Mouse (Mus musculus) embryonic facial prominence, embryonic 13.5 days (tissue): ENCODE measurements around the gene Tenm3. TPM values are rescaled to one million over a fixed set of nuclear protein-coding genes. Genes with fewer than 3 reads are reported as not detected.
A peak's percentile ranks its signal among the peaks of the same experiment; 100 is the strongest.

Experiments used
- ATAC-seq: fragments of 200-750 bp; cut with Nextera tagmentation; 2 replicates; pipeline ENCODE4 v1.8.0; 2017; ENCODE audit warnings: low read depth; ENCODE audit not compliant: insufficient number of reproducible peaks, insufficient read depth, low FRiP score, low TSS enrichment
- H3K27ac ChIP-seq: fragments of 300-500 bp; sonication (generic); 2 replicates; pipeline ENCODE4 v1.5.1; 2015; ENCODE audit warnings: moderate library complexity, mild to moderate bottlenecking, inconsistent platforms
- H3K27me3 ChIP-seq: fragments of 300-500 bp; sonication (generic); 2 replicates; pipeline ENCODE4 v1.6.1; 2015; ENCODE audit warnings: mild to moderate bottlenecking, inconsistent platforms
- H3K36me3 ChIP-seq: fragments of 300-500 bp; sonication (generic); 2 replicates; pipeline ENCODE4 v1.6.1; 2015; ENCODE audit warnings: mild to moderate bottlenecking, inconsistent platforms
- H3K4me1 ChIP-seq: fragments of 300-500 bp; sonication (generic); 2 replicates; pipeline ENCODE4 v1.6.1; 2015; ENCODE audit warnings: inconsistent platforms
- H3K4me2 ChIP-seq: fragments of 300-500 bp; sonication (generic); 2 replicates; pipeline ENCODE4 v1.6.1; 2015; ENCODE audit warnings: moderate library complexity, mild to moderate bottlenecking, inconsistent platforms
- H3K4me3 ChIP-seq: fragments of 300-500 bp; sonication (generic); 2 replicates; pipeline ENCODE4 v1.5.1; 2015; ENCODE audit warnings: mild to moderate bottlenecking, inconsistent platforms
- H3K9ac ChIP-seq: fragments of 300-500 bp; sonication (generic); 2 replicates; pipeline ENCODE4 v1.6.1; 2015; ENCODE audit warnings: mild to moderate bottlenecking, inconsistent platforms
- H3K9me3 ChIP-seq: fragments of 300-500 bp; sonication (generic); 2 replicates; pipeline ENCODE4 v1.6.1; 2016; ENCODE audit warnings: inconsistent platforms
- WGBS: fragments of 180-500 bp; shearing (Covaris S2); methylation state at CpG from one replicate; pipeline ENCODE4 v1.1.7; 2015; ENCODE audit warnings: mixed read lengths; 5-methylcytosine and 5-hydroxymethylcytosine counted together
- polyA plus RNA-seq: library from polyadenylated mRNA; unstranded; fragments of >200 nt; fragmentation: Nextera tagmentation; extraction: Ambion mirVana; gene quantifications from 2 replicates; pipeline ENCODE4 v1.2.1, GENCODE M21; 2015

Tenm3 gene
- polyA plus RNA-seq, 1 experiment from 2014 or later = 53.7 TPM

DNA sequence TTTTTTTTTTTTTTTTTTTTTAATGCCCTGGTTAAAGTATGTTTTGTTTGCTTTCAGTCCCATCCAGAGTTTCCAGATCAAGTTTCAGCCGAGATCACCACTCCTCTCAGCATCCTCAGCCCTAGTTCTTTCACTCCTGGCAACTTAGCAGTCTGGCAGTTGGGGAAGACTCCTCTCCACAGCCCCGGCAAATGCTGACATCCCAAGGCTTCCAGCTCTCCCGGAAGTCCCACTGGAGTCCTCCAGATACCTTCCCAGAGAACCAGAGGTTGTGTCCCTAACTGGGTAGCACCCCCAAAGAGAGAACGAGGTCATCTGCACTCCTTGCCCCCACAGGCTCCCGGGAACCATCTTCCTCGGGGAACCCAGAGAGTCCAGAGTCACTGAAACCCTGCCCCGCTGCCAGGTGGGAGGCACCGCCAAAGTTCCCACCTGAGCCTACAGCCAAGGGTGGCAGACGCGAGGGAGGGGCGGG, 1.2 kb downstream of the Tenm3 start:
- H3K4me1 ChIP-seq = peaks cover 26% of the 10 kb centered on the region
- ATAC-seq = no peak
- H3K4me2 ChIP-seq = peak overlapping the region; percentile 83
- H3K4me3 ChIP-seq = peak overlapping the region; percentile 75
- H3K36me3 ChIP-seq = no peaks in the 10 kb centered on the region
- H3K9me3 ChIP-seq = no peaks in the 10 kb centered on the region
- under 1% methylated on average over 11 of the region's 11 CpGs for WGBS
- peaks cover 28% of the 10 kb centered on the region for H3K27me3 ChIP-seq
- peak overlapping the region; percentile 88 for H3K9ac ChIP-seq
- peak overlapping the region; percentile 93 for H3K27ac ChIP-seq

DNA sequence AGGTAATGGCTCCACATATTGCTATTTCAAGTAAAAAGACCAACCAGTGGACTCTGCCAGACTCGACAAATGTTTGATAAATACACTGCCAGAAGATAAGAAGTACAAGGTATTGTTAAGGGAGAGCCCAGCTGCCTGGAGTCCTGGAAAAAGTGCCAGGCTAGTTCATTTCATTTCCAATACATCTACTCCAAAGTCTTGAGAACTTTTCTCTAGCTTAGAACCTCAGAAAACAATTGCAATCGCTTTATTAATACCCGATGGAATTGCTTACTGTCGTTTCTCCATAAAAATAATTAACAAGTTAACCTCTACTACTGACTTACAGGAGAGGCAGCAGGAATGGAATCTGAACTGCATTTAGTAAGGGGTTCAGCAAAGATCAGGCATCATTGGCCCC, 1.7 kb downstream of the Tenm3 start:
- ATAC-seq = no peak
- WGBS = 5% methylated on average over 4 of the region's 4 CpGs
- H3K36me3 ChIP-seq = no peaks in the 10 kb centered on the region
- peaks cover 22% of the 10 kb centered on the region for H3K4me1 ChIP-seq
- H3K4me2 ChIP-seq = peak overlapping the region; percentile 83
- no peaks in the 10 kb centered on the region for H3K9me3 ChIP-seq
- 0 out of 2 replicates have a peak overlapping the region, but pooled peaks have one; percentile 93 for H3K27ac ChIP-seq
- peak overlapping the region; percentile 75 for H3K4me3 ChIP-seq
- H3K9ac ChIP-seq = peak overlapping the region; percentile 88
- H3K27me3 ChIP-seq = peaks cover 24% of the 10 kb centered on the region

DNA sequence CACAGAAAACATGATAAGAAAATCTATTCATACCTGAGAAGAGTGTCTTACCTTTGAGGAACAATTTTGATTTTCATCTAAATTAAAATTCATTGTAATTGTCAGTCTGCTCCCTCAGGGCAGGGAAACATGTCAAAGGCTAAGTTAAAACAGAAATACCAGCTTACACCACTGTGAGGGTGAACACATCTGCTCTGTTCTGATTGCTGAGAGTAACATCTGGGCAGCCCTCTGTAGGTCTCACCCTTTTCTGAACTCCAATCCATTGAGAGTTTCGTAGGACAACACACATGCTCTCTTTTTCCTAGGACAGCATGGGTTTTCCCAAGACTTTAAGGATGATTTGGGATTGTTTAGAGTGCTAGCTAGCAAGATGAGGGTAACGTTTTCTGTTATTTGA, 8.0 kb downstream of the Tenm3 start:
- H3K9ac ChIP-seq = no peak overlapping the region
- 46% methylated on average over 2 of the region's 2 CpGs for WGBS
- no peak overlapping the region for H3K4me2 ChIP-seq

DNA sequence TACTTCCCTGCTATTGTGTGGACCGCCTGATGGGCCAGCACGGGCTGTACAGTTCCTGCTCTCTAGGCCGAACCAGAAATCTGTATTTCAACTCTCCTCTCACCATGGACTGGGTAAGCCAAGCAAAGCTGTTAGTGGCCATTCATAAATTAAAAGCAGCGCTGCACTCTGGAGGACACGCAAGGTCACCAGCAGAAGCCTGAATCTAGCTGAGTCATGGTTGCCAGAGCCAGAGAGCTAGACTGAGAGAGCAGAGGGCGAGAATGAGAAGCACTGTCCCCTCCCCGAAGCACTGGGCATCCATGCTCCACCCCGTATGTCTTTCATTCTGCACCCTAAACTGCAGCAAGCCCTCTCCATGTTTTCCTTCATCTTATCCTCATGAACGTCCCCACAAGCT, 16.3 kb downstream of the Tenm3 start:
- Histone ChIP-seq H3K4me2 (no peak overlapping the region), H3K4me3 (no peak overlapping the region), H3K9ac (no peak overlapping the region), H3K36me3 (no peaks in the 10 kb centered on the region), H3K27ac (no peak overlapping the region), H3K4me1 (no peaks in the 10 kb centered on the region), H3K27me3 (no peaks in the 10 kb centered on the region), H3K9me3 (no peaks in the 10 kb centered on the region)
- 50% methylated on average over 9 of the region's 9 CpGs for WGBS
- ATAC-seq = no peak

More for the DNA sequence above, 8.0 kb downstream of the Tenm3 start:
- Histone ChIP-seq H3K4me1 (no peaks in the 10 kb centered on the region; the same call in 1 of the 2 replicates), H3K27me3 (no peaks in the 10 kb centered on the region), H3K9me3 (no peaks in the 10 kb centered on the region), H3K36me3 (no peaks in the 10 kb centered on the region), H3K4me3 (no peak overlapping the region), H3K27ac (no peak overlapping the region)
- ATAC-seq = no peak

DNA sequence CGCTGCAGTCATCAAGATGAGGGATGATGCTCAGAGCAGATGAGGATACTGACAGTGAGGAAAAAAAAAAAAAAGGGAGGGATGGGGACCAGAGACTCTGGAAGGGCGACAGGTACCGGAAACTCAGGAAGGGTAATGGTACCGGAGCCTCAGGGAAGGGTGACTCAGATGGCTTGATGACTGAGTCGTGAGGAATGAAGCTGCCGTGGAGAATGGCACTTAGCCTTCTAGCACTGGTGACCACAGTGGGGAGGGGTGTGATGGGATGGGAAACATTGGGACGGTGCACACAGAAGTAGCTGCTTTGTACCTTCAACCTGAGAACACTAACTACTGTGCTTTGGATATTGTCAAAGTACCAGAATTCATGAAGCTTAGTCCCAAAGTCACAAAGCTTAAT, 18.1 kb downstream of the Tenm3 start:
- Histone ChIP-seq H3K9me3 (no peaks in the 10 kb centered on the region), H3K36me3 (no peaks in the 10 kb centered on the region), H3K4me3 (no peak overlapping the region), H3K27me3 (no peaks in the 10 kb centered on the region), H3K9ac (no peak overlapping the region), H3K4me1 (no peaks in the 10 kb centered on the region), H3K4me2 (no peak overlapping the region), H3K27ac (no peak overlapping the region)
- ATAC-seq = no peak
- WGBS = 86% methylated on average over 7 of the region's 7 CpGs

DNA sequence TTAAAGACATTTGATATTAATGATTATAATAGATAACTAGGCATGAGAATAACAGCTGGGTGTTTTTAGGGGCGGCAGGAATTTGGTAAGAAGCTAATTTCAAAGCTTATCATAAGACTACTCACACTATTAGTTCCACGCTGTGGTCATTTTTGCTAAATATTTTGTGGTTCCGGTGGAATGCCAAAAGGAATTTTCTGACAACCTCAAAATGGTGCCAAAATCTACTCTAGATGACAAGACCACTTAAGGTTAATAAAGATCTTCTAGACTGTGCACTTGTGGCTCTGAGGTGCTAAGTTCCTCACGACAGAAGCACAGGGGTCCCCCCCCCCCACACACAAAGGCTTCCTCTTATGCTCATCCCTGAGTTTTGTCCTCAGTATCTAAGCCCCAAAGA, 21.5 kb downstream of the Tenm3 start:
- no peak overlapping the region for H3K9ac ChIP-seq
- H3K27ac ChIP-seq = no peak overlapping the region
- H3K4me3 ChIP-seq = no peak overlapping the region
- H3K36me3 ChIP-seq = no peaks in the 10 kb centered on the region
- no peak overlapping the region for H3K4me2 ChIP-seq
- 68% methylated on average over 4 of the region's 4 CpGs for WGBS
- H3K27me3 ChIP-seq = no peaks in the 10 kb centered on the region
- H3K4me1 ChIP-seq = peaks cover 6% of the 10 kb centered on the region; the same call in 1 of the 2 replicates
- no peak for ATAC-seq
- no peaks in the 10 kb centered on the region for H3K9me3 ChIP-seq

DNA sequence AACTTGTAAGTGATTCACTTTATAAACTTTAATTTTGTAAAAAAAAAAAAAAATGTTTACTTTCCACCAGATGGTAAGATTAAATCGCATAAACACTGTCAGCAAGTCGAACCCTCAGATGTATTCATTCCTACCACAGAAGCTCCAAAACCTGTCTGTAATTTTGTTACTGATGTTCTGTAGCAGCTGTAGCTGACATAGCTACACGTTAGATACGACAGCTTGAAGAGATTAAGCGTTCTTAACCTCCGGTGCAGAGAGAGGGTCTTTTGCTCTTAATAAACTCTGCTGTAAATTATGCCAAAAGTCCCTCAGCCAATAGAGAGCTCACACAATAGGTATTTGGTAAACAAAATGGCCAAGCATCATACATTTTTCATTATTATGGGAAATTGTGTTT, 23.8 kb downstream of the Tenm3 start:
- Histone ChIP-seq H3K27ac (no peak overlapping the region), H3K4me2 (peak overlapping the region; percentile 39), H3K4me1 (peaks cover 6% of the 10 kb centered on the region; the same call in 1 of the 2 replicates), H3K27me3 (no peaks in the 10 kb centered on the region), H3K9ac (no peak overlapping the region), H3K9me3 (no peaks in the 10 kb centered on the region), H3K4me3 (no peak overlapping the region), H3K36me3 (no peaks in the 10 kb centered on the region)
- WGBS = 16% methylated on average over 6 of the region's 6 CpGs
- ATAC-seq = no peak

DNA sequence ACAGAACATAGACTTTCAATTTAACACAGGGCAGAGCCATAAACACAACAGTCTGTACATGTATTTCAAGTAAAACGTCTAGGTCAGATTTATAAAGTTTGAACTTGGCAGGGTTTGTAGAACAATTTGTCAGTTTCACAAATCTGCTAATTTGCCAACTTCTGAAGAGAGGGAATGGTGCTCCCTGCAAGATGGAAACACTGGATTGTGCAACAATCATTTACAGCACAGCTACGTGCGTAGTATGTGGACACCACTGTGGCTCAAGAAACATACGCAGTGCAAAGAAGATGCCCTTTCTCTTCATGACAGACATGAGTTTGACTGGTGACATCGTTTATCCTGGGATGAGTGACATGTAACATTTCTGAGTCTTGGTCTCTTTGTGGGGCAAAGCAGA, 24.4 kb downstream of the Tenm3 start:
- peak overlapping the region; percentile 39 for H3K4me2 ChIP-seq

DNA sequence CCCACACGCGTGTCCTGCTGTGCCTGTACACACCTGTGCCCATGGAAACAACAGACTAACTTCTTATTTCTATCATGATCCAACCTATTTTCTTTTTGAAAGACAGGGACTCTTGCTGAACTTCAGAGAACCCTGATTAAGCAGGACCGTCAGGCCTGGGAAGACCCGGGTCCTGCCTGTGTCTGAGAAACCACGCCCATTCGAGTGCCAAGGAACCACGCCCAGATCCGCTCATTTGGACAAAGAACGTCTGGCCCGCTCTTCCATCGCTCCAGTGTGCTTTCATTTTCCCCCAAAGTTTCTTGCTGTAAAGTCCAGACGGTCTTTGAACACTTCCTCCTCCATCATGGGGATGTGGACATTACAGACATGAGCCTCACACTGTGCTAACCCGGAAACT, 26.8 kb downstream of the Tenm3 start:
- Histone ChIP-seq H3K4me2 (peak overlapping the region; percentile 18; the same call in 1 of the 2 replicates), H3K9ac (no peak overlapping the region), H3K4me1 (peaks cover 6% of the 10 kb centered on the region; the same call in 1 of the 2 replicates), H3K27ac (no peak overlapping the region), H3K4me3 (0 out of 2 replicates have a peak overlapping the region, but pooled peaks have one; percentile 3), H3K36me3 (no peaks in the 10 kb centered on the region), H3K27me3 (no peaks in the 10 kb centered on the region), H3K9me3 (no peaks in the 10 kb centered on the region)
- WGBS = 55% methylated on average over 13 of the region's 13 CpGs
- no peak for ATAC-seq

More for the DNA sequence above, 24.4 kb downstream of the Tenm3 start:
- 33% methylated on average over 5 of the region's 5 CpGs for WGBS
- Histone ChIP-seq H3K36me3 (no peaks in the 10 kb centered on the region), H3K27me3 (no peaks in the 10 kb centered on the region), H3K9ac (no peak overlapping the region), H3K9me3 (no peaks in the 10 kb centered on the region), H3K4me3 (no peak overlapping the region), H3K4me1 (peaks cover 6% of the 10 kb centered on the region; the same call in 1 of the 2 replicates), H3K27ac (no peak overlapping the region)
- no peak for ATAC-seq

DNA sequence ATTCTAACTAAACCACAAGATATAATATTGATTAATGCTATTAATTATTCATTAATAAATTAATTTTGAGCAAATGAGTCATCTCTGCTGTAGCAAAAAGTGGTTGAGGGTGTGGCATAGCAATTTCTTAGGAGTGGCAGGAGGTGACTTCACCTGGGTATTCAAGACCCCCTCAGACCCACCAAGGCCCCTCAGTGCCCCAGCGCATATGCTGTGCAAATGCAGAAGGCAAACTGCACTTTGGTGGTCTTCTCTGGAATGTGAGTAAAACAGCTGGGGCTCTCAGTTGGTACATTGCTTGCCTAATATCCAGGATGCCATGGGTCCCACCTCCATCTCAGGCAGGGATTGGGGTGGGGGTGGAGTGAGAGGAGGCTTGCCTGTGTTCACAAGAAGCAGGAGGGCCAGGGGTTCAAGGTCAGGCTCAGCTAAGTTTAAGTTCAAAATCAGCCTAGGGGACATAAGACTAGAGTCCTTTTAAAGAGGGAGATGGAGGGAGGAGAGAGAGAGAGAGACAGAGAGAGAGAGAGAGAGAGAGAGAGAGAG, 31.5 kb downstream of the Tenm3 start:
- Histone ChIP-seq H3K4me1 (no peaks in the 10 kb centered on the region), H3K36me3 (no peaks in the 10 kb centered on the region), H3K4me3 (no peak overlapping the region), H3K4me2 (no peak overlapping the region), H3K27me3 (no peaks in the 10 kb centered on the region), H3K27ac (no peak overlapping the region), H3K9ac (no peak overlapping the region), H3K9me3 (no peaks in the 10 kb centered on the region)
- WGBS = 93% methylated on average over 1 of the region's 1 CpGs
- ATAC-seq = no peak

DNA sequence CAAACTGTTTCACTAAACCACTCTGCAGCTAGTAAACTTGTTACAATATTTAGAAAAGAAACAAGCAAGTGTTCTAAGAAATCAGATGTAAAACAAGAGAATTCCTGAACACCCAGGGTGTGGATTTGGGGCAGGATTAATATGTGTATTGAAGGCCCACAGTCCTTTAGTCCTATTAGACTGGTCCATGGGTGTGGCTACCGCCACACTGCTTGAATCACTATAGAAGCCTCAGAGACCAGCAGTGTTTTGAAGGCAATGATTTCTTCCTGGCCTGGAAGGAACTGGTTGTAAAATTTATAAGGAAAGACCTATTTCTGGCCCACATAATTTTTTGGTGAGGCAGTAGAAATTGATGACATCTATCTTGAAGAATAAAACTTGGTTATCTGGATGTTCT, 33.1 kb downstream of the Tenm3 start:
- WGBS = 81% methylated on average over 1 of the region's 1 CpGs
- Histone ChIP-seq H3K27ac (no peak overlapping the region), H3K27me3 (no peaks in the 10 kb centered on the region), H3K9ac (no peak overlapping the region), H3K9me3 (no peaks in the 10 kb centered on the region), H3K4me1 (peaks cover 2% of the 10 kb centered on the region; the same call in 1 of the 2 replicates), H3K36me3 (no peaks in the 10 kb centered on the region), H3K4me2 (no peak overlapping the region), H3K4me3 (no peak overlapping the region)
- ATAC-seq = no peak

DNA sequence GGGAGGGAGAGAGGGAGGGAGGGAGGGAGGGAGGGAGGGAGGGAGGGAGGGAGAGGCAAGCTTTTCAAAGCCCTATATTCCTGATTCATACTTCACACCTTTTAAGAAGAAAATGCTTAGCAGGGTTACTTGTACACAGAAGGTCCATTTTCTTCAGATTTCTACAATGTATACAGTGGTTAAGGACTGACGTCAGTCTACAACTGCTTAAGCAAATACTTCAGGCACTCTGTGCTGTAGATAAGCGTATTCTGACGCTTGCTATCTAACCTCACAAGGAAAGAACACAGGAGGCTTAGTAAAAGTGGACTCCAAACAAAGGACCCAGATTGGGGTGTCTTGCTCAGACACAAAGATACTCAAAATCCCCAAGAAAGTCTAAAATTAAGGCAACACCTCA, 34.6 kb downstream of the Tenm3 start:
- H3K4me2 ChIP-seq = no peak overlapping the region
- H3K36me3 ChIP-seq = no peaks in the 10 kb centered on the region
- H3K9me3 ChIP-seq = no peaks in the 10 kb centered on the region
- no peak overlapping the region for H3K4me3 ChIP-seq
- 75% methylated on average over 3 of the region's 3 CpGs for WGBS
- ATAC-seq = no peak
- no peaks in the 10 kb centered on the region for H3K27me3 ChIP-seq
- peaks cover 4% of the 10 kb centered on the region; the same call in 1 of the 2 replicates for H3K4me1 ChIP-seq
- no peak overlapping the region for H3K9ac ChIP-seq
- H3K27ac ChIP-seq = no peak overlapping the region
